Mouse (Mus musculus): ENCODE results near the gene Lcn12.

- TF ChIP-seq CTCF (IDR thresholded peaks at IDR 0.05; ENCODE audit: low read depth, low read length) (no peak), POLR2A (IDR thresholded peaks at IDR 0.05; ENCODE audit: extremely low read depth, insufficient read depth, low read length) (no peak)
These were observed 40.8 kb downstream of the Lcn12 start for GRCm38 (mm10) chr2:25452951-25453350.

Measured in liver, adult 2 months (tissue).